Mouse (Mus musculus): ENCODE measurements at regions not wholly inside any gene's neighbourhood (a gene's known extent, or its start where the extent isn't known, plus 50 kb on each side); places are given as distances from the start of the nearest gene placed in this dataset.

GRCm38 (mm10) chr14:110007159-110007558 is 747.8 kb downstream of the Slitrk6 start:
- DNase-seq (ENCODE audit: low spot score): peak; percentile 15

- DNase-seq (ENCODE audit: low spot score): no peak
These were observed 769.9 kb downstream of the Slitrk6 start for GRCm38 (mm10) chr14:109985026-109985425.

- DNase-seq (ENCODE audit: low spot score): no peak
These were observed 796.9 kb downstream of the Slitrk6 start for GRCm38 (mm10) chr14:109958008-109958407.

GRCm38 (mm10) chr14:109941944-109942343 is 813.0 kb downstream of the Slitrk6 start:
- no peak for DNase-seq (ENCODE audit: low spot score)

- DNase-seq (ENCODE audit: low spot score): no peak
These were observed 813.8 kb downstream of the Slitrk6 start for GRCm38 (mm10) chr14:109941162-109941561.

- DNase-seq (ENCODE audit: low spot score): no peak
These were observed 817.5 kb downstream of the Slitrk6 start for GRCm38 (mm10) chr14:109937432-109937831.

GRCm38 (mm10) chr14:109928977-109929376 is 826.0 kb downstream of the Slitrk6 start:
- DNase-seq (ENCODE audit: low spot score): no peak

- no peak for DNase-seq (ENCODE audit: low spot score)
These were observed 863.1 kb downstream of the Slitrk6 start for GRCm38 (mm10) chr14:109891896-109892165.

- DNase-seq (ENCODE audit: low spot score): no peak
These were observed 863.6 kb downstream of the Slitrk6 start for GRCm38 (mm10) chr14:109891151-109891895.

- DNase-seq (ENCODE audit: low spot score): no peak
These were observed 877.8 kb downstream of the Slitrk6 start for GRCm38 (mm10) chr14:109876950-109877663.

- DNase-seq (ENCODE audit: low spot score): no peak
These were observed 880.7 kb downstream of the Slitrk6 start for GRCm38 (mm10) chr14:109874230-109874629.

GRCm38 (mm10) chr14:109840354-109841104 is 914.4 kb downstream of the Slitrk6 start:
- DNase-seq (ENCODE audit: low spot score): peak; percentile 32

- DNase-seq (ENCODE audit: low spot score): no peak
These were observed 888.7 kb upstream of the Slitrk1 start for GRCm38 (mm10) chr14:109802522-109803126.

GRCm38 (mm10) chr14:109772246-109772645 is 858.3 kb upstream of the Slitrk1 start:
- no peak for DNase-seq (ENCODE audit: low spot score)

- DNase-seq (ENCODE audit: low spot score): no peak
These were observed 846.9 kb upstream of the Slitrk1 start for GRCm38 (mm10) chr14:109760892-109761291.

Measured in embryo, embryonic 10 days (tissue).